Mouse (Mus musculus): ENCODE measurements at regions not wholly inside any gene's neighbourhood (a gene's known extent, or its start where the extent isn't known, plus 50 kb on each side); places are given as distances from the start of the nearest gene placed in this dataset.

GRCm38 (mm10) chr7:73138269-73138668 lies 237.0 kb upstream of the Rgma start:
- TF ChIP-seq CTCF (IDR thresholded peaks at IDR 0.05; ENCODE audit: low read depth, low read length) (no peak), POLR2A (IDR thresholded peaks at IDR 0.05; ENCODE audit: borderline replicate concordance, low read depth, low read length) (no peak)
